Mouse (Mus musculus): ENCODE results near the gene Cdhr1. TPM values are rescaled to one million over a fixed set of nuclear protein-coding genes. Genes with fewer than 3 reads are reported as not detected.
A peak's percentile ranks its signal among the peaks of the same experiment; 100 is the strongest.
"Not testable (repeated sequence)": the region's sequence is repeated elsewhere in the genome, so short reads cannot be mapped to it uniquely, and the experiment has no call there.

Gene Cdhr1
- total RNA-seq (2021): under 1 TPM in 1 of 2 experiments, not detected in 1; 0.08 TPM

DNA sequence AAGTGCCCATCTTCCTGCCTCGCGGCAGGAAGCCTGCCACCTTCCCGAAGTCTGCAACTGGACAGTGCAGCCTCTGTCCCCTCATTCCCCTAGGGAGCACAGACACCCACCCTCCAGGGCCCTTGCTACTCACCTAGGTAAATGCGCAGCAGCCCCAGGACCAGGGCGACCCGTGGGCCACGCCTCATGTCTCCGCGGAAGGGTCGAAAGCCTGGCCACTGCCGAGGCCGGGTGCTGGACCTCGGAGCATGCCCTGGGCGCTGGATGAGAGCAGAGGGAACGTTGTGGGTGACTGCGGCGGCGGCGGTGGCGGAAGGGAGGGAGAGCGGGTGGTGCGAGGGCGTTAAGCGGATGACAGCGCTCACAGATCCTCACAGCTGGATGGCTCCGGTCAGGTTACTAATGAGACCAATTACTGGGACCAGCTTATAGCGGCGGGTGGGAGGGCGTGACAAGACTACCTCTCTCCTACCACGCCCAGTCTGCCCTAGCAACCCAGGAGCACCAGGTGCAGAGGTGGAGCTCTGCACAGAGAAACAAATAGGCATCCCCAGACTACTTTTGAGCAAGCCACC lies at the start of gene Cdhr1:
Gene Cdhr1 (minus strand): TSS at position 392 of the 575 bp plus-strand sequence.
- intact Hi-C loops (cut with DNase I): no loop called here

DNA sequence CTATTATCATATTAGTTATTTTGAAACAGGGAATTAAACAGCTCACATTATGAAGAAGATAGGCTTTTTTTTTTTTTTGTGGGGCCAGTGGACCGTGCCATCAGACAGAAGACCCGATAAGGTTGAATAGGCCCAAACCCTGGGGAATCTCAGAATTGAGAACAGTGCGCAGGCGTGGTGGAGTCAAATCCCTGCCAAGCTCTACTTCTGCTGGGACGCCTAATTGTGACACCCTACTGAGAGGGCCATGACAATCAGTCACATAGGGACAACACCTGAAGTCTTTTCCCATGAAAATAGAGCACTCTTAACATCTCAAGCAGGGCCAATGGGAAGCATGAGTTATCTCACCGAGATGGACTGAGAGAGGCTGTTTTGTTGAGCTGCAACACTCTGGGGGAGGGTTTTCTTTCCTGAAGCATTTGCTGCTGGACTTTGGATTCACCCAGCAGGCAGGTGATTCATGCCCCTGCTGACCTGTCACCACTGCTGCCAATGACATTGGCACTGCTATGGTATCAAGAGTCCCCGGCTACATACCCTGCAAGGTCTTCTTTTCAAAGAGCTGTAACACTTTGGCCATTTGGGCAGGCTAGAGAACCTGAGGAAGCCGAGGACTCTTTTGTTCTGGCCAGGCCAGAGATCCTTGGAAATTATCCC lies 41.0 kb upstream of the Cdhr1 start:
- intact Hi-C loops (cut with DNase I): loop anchor here (5.0 kb wide), 1 partner anchor 172 kb away; the partner anchor contains the start of gene Ccser2
- no peak for DNase-seq (ENCODE audit: low spot score)

More for the DNA sequence above, at the start of gene Cdhr1:
- DNase-seq (ENCODE audit: low spot score): no peak

DNA sequence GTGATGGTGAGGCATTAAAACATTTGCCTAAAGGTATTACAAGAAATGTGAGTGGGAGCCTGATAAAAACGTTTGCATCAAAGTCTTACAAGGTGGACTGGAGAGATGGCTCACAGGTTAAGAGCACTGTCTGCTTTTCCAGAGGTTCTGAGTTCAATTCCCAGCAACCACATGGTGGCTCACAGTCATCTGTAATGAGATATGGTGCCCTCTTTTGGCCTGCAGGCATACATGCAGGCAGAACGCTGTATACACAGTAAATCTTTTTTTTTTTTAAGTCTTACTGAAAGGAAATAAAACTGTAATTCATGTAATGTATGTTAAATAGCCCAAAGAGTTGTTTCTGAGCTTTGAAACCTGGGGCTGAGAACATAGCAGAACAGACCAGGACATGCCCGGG lies 39.4 kb upstream of the Cdhr1 start:
- intact Hi-C loops (cut with DNase I): loop anchor here (5.0 kb wide), 1 partner anchor 170 kb away; the partner anchor contains the start of gene Ccser2
- not testable (repeated sequence) for DNase-seq (ENCODE audit: low spot score)

DNA sequence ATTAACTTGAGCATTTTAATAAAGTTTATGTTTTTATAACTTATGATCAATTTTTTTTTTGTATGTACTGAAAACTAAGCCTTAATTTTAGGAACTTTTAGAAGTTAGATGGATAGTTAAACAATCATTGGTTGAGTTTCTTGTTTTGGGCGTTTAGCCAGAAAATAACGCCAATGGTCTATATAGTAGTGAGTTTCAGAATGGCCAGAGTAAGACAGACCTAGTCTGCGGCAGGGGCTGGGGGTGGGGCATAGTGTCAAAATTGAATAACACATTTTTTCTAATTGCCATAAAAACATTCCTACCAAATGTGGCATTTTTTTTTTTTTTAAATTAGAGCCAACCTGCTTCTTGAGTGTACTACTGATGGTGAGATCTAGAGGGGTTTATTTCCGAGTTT lies 38.0 kb upstream of the Cdhr1 start:
- intact Hi-C loops (cut with DNase I): loop anchor here (5.0 kb wide), 1 partner anchor 169 kb away; the partner anchor contains the start of gene Ccser2
- DNase-seq (ENCODE audit: low spot score): no peak

DNA sequence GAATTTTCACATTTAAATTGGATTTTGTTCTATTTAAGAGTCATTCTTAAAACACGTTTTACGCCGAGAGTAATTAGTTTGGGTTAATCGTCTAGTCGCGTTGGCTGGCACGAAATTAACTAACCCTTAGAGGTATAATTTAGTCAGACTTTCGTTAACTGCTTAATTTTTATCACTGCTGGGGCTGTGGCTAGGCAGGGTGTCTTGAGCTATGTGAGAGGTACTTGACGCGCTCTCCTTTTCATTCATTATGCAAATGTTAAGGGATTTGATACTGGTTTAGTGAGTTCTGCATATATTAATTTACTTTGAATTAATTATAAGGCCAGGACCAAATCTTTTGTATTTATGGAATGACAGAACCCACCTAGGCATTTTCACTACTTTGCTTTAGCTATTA lies 37.5 kb upstream of the Cdhr1 start:
- intact Hi-C loops (cut with DNase I): loop anchor here (5.0 kb wide), 1 partner anchor 168 kb away; the partner anchor contains the start of gene Ccser2

DNA sequence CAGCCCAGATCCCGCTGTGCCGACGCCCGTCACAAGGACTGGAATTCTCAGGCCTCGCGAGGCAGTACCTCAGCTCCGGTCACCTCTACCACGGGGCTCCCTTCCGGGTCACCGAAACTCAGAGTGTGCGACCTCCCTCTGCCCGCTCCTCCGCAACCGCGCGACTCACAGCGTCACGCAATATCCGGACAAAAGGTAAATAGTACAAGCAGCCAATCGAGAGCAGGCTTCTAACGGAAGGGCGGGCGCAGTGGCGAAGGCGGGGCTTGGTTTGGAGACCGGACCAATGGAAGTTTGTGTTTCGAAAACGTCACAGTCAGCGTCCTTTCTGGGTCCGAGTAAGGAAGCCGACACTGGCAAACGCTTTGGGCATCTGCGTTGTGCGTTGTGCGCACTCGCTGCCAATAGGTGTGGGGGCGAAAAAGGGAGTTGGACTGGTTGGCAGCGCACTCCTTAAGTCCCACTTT lies 37.0 kb upstream of the Cdhr1 start, which contains the start of gene Ghitm:
Gene Ghitm (minus strand): TSS at position 146 of the 467 bp plus-strand sequence.
- peak; percentile 96 for DNase-seq (ENCODE audit: low spot score)
- intact Hi-C loops (cut with DNase I): loop anchor here (5.0 kb wide), 1 partner anchor 168 kb away; the partner anchor contains the start of gene Ccser2

More for the DNA sequence above, 37.5 kb upstream of the Cdhr1 start:
- DNase-seq (ENCODE audit: low spot score): no peak

DNA sequence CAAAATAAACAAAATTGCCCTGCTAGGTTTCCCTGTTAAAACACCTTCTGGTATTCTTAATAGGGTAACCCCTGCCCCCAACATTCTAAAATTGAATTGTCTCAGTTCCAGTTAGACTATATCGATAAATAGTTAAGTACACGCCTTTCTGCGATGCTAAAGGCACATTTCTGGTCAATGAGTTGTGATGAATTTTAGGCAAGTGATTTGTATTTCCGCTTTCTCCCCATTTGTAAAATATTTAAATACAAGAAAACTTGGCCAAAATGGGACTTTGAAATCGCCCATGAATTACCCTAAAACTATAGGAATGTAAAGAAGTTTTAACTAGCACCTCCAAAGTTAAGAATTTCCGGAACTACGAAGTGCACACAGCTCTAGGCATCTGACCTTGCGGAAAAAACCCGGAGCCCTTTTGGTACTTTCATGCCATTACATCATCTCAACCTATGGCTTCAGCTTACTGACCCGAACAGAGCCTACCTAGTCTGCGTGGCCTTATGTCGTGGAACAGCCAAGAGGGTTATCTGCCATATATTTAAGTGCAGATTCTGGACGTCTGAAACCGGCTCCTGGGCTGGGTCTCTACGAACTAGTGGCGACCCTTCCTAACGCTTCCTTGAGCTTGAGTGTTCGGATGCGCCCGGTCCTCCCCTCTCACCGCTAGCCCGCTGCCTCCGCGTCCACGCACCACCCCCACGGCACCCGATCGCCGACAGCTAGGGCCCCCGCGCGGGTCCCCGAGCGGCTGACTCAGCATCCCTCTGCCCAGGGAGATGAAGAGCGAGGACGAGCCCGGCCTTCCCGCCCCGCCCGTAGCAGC lies 36.4 kb upstream of the Cdhr1 start:
- intact Hi-C loops (cut with DNase I): loop anchor here (5.0 kb wide), 1 partner anchor 167 kb away; the partner anchor contains the start of gene Ccser2

DNA sequence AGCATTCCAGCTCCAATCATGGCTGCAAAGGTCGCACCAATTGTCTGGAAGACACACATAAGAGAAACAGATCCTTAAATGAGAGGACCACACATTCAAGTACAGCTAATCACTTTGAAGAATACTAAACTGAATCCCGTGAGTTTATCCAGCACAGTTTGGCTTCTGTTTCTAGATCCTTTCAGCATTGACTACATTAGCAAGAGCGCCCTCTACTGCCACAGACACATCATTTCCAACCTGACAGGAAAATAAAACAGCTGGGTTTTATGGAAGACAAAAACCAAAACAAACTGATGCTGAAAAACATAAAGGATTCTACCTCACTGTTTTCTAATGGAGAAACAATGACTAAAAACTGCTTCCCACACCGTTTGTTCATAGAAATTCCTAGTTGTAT lies 29.5 kb upstream of the Cdhr1 start:
- DNase-seq (ENCODE audit: low spot score): no peak
- intact Hi-C loops (cut with DNase I): no loop called here

More for the DNA sequence above, 36.4 kb upstream of the Cdhr1 start:
- DNase-seq (ENCODE audit: low spot score): no peak

DNA sequence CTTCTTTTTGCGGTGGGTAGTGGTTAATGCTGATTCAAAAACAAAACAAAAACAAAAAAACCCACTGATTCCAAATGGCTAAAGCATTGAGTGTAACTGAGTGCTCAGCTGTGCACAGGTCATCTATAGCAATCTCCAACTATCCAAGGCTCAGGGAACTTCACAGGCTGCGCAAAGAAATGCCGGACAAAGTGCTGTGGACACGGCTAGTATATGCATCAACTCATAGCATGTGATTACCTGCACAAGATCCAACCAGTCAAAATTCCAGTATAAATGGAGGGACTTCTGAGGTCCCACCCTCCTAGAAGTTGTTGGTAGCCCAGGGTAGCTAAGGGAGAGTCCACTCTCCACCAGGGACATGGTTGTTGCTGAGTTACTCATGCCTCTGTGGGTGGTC lies 21.1 kb upstream of the Cdhr1 start:
- DNase-seq (ENCODE audit: low spot score): no peak
- intact Hi-C loops (cut with DNase I): no loop called here

DNA sequence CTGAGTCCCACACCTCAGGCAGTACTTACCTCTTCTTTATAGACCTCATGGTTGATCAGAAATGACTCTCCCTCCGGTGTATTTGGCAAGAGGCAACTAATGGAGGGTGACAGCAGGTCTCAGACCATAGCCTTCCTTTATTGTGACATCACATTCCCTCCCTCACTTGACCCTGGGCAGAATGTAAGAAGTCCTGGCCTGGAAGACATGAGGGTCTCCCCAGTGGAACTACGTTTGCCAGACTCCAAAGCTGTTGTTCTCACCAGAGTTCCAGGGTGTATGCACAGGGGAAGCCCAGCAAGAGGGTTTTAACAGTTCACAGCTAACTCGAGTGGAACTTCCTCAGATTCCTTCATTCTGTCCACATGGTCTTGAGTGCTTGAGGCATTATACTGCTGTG lies 15.8 kb upstream of the Cdhr1 start, which contains the start of gene 2610528A11Rik:
Gene 2610528A11Rik (minus strand): TSS at position 101 of the 400 bp plus-strand sequence.
- no peak for DNase-seq (ENCODE audit: low spot score)
- intact Hi-C loops (cut with DNase I): no loop called here

DNA sequence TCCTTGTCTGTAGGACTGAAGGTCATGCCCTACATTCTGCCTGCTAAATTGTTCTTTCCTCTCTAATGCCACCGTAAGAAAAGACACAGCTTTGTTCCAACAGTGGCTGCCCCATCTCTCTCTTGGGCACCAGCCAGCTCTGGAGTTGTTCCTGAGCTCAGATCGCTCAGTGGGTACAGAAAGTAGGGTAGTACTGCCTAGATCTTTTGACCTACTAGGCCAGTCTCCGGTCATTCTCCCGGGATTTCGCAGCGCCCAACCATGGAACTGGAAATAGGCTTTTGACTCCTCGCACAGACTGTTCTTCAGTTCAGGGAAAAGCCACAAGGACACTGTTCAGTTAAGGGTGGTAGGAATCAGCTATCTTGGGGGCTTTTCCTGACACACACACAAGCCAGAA lies 14.8 kb upstream of the Cdhr1 start:
- no peak for DNase-seq (ENCODE audit: low spot score)
- intact Hi-C loops (cut with DNase I): no loop called here

DNA sequence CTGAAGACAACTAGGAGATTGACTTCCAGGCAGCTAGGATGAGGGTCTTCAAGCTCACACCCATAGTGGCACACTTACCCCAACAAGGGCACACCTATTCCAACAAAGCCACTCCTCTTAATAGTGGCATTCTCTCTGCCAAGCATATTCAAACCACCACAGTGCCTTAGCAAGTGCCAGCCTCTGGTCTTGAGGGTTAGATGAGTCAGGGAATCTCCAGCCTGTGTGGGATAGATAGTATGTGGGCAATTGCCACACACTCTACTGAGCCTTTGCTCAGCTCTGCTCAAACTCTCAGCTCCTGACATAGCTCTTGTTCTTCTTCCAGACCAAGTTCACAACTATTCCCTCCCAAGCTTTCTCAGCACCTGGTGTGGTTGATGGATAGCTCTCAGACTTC lies 13.2 kb upstream of the Cdhr1 start:
- no peak for DNase-seq (ENCODE audit: low spot score)
- intact Hi-C loops (cut with DNase I): no loop called here

DNA sequence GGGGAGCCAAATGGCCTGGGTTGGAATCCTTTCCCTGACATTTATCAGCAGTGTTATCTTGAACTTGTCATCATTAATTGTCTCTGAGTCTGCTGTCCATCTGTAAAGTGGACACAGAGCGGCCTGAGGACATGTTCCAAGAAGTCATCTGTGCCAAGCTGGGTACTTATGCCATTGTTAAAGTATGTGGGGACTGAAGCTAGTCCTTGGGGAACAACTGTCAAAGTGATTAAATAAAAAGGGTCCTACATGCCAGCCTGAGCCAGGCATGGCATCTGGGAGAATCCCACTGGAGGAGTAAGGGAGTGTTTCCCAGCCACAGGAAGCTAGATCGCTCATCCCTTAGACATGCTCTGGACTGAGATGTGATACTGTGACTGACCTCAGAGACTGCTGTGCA lies 12.3 kb upstream of the Cdhr1 start:
- DNase-seq (ENCODE audit: low spot score): no peak
- intact Hi-C loops (cut with DNase I): no loop called here

DNA sequence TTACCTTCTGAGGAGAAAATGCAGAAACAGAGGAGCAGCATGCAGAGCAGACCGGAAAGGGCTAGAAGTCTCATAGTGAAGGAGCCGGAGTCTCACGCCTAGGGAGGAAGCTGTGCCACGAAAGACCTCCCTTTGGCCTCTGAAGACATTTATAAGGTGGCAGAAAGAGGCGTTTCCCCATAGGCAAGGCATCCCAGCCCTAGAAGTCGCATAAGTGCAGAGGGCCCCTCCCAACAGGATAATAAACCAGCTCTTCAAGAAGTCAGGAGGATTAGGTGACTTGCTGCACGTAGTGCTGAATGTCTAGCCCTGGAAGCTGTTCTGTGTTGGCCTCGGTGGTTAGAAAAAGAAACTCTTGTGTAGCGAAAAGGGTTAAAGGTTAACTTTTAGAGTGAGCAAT lies 11.8 kb upstream of the Cdhr1 start:
- DNase-seq (ENCODE audit: low spot score): no peak
- intact Hi-C loops (cut with DNase I): no loop called here

DNA sequence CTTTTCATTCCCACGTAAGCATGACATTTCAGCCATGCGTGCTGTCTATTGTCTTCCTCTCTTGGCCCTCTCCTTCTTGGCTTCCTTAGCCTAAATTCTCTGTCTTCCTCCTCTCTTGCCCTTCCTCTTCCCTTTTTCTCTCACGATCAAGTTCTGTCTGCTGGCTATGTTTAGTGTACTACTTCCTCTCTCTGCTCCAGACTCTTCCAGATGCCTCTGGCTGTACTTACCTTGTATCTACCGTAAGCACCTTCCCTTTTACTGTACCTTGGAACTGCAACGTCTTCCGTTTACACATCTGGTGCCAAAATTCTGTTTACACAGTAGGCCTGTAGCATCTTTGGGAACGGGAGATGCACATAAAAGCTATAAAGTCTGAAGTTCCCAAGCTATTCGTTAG lies 11.3 kb upstream of the Cdhr1 start:
- intact Hi-C loops (cut with DNase I): no loop called here
- DNase-seq (ENCODE audit: low spot score): no peak

DNA sequence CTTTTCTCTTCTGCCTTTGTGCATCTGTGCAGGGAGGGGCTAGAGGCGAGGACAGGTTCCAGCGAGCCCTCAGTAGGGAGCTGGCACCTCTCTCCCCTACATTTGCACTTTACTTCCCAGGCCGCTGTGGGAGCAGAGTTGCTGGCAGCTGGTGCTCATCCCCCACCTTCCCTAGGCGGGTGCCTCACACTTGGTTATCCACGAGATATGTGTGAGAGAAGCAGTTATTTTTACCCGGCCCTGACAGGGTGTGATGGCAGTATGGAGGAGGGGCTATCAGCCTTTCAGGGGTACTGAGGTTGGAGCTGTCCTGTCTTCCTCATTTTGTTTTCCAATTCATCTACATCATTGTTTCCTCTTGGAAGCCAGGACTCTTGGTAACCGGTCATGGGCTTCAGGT lies 7.7 kb upstream of the Cdhr1 start:
- no peak for DNase-seq (ENCODE audit: low spot score)
- intact Hi-C loops (cut with DNase I): no loop called here

DNA sequence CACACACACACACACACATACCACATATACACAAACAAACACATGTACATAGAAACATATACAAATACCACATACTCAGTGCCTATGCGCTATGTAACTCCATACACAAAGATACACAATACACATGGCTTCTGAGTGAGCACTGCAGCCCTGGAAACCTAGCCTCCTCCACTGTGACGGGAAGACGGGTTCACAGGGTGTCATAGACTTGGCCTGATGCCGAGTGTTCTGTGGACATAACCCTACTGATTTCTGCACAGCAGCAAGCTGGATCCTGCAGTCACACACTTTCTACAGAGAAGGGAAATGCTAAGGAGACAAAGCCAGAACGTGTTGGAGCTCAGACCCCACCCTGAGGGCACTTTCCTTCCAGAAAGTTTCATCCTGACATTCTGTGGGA lies 6.6 kb upstream of the Cdhr1 start:
- intact Hi-C loops (cut with DNase I): no loop called here

DNA sequence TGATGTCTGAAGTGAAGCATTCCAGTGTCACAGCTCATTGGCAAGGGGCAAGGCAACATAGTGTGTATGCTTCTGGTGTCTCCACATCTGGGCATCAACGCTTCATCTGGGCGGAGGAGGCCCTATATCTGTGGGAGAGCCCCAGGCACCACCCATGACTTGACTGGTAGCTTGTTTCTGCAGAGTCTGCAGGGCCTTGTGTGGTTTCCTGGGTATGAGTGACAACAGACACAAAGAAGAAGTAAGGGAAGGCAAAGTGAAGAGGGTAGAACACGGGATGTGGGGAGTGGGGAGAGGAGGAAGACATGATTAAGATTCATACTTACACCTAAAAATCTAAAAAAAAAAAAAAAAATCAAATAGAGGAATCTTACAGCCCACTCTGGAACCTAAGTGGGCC lies 4.3 kb upstream of the Cdhr1 start:
- intact Hi-C loops (cut with DNase I): no loop called here
- no peak for DNase-seq (ENCODE audit: low spot score)

More for the DNA sequence above, 6.6 kb upstream of the Cdhr1 start:
- DNase-seq (ENCODE audit: low spot score): no peak

DNA sequence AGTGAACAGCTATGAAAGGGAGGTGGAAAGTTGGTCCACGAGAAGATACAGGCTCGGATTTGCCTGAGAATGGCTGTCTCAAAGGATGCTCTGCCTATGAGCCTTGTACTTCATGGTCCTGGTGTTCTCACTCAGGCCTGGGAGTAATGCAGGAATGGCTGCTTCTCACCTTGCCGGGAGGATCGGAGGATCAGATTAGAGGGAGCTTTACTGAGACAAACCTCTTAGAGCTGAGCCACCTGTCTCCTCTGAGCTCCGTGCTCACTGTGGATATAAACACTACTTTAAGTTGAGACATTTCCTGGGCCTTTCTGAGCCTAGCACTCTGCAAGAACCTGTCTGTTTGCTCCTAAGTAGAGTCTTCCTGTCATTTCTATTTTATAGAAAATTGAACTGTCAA lies 3.4 kb upstream of the Cdhr1 start:
- intact Hi-C loops (cut with DNase I): no loop called here
- no peak for DNase-seq (ENCODE audit: low spot score)

DNA sequence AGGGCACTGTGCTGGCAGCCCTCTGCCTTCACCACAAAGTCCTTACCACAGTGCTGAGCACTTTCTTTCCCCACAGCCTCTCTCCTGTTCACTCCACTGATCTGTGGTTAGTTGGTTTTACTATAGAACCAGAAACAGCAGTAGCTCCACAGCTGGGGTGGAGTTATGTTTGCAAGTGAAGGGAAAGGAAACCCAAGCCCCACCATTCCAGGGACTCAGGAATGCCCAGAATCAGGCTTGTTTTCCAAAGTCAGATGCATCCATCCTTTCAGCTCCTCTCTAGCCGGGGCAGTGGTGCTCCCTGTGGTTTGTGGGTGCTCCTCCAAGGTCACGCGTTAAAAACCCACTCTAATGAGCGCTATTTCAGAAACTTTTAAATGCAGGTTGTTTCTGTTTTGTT lies 2.6 kb downstream of the Cdhr1 start:
- DNase-seq (ENCODE audit: low spot score): no peak
- intact Hi-C loops (cut with DNase I): no loop called here
